Mouse (Mus musculus) CD4-positive helper T cell, adult 2 months (primary cell): ENCODE data around the gene Hnrnpl.

ENCODE experiments used
- DNase-seq: peaks from one replicate; pipeline ENCODE4 v3.0.0-alpha.2; 2012; ENCODE audit warnings: low read depth, missing footprints, low spot score

Gene Hnrnpl

DNA sequence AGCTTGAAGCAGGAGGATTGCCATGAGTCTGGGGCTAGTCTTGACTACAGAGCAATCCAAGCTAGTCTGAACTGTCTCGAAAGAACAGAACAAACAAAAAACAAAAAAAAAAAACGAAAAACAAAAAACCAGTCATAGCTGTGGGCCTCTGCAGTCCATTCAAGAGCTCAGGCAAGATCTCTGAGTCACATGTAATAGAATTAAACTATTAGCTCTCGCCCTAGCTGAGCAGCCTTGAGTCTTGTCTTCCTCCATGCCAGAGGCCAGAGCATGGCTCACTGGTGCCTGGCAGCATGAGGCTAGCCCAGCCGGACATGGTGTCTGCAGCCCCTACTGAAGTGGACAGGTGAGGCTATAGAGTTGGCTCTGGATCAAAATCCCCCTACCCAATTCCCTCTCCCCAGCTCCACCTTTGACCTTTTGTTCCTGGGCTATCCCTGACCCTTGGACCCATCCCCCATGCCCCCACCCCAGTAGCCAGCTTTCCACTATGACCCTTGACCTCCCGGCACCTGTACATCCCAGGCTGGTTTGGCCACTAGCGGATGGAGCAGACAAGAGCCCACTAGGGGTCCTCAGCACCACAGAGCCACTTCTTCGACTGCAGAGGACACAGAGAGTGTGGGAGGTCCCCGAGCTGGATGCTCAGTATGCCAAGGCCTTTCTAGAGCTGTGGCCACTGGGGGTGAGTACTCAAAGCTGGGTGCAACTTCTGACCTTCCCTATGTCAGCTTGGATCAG lies 18.1 kb upstream of the Hnrnpl start:
- peak; percentile 51 for DNase-seq

DNA sequence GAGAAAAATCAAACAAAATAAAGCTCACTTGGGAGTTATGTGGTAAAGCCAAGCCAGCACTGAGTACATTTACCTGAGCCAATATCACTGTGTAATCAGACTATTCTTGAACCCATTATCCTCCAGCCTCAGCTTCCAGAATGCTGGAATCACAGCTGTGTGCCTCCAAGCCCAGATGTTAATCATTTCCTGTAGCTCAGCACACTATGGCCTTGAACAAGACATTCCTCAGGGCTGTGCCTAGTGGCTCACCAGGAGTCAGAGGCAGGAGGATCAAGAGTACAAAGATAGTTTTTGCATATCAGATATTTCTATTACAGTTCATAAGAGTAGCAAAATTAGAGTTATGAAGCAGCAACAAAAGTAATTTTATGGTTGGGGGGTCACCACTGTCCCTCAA lies 16.6 kb upstream of the Hnrnpl start:
- no peak for DNase-seq

DNA sequence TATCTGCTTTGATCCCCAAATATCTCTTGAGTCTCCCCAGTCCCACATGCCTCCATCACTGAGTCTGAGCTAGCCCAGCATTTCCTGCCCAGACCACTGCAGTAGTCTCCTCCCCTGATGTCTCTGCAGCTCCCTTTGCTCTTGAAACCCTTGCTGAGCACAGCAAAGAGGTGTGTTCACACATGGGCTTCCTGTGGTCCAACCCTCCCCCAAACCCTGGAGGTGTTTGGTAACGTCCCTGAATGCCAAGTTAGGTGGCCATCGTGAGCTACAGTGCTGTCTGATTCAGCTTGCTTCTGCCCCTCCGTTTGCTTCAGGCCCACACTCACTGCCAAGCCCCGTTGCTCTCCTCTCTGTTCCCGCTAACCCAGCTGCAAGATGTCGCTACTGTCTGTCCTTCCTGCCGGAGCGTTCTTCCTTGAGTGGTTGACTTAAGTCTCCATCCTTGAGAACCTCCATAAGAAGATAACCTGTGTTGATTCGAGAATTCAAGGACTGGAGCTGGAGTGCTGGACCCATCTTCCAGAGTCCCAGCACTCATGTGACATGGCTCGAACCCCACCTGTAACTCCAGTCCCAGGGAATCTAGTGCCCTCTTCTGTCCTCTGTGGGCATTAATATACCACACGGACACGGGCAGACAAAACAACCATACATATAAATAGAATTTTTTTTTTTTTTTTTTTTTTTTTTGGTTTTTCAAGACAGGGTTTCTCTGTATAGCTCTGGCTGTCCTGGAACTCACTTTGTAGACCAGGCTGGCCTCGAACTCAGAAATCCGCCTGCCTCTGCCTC lies 15.8 kb upstream of the Hnrnpl start:
- DNase-seq, result peak; percentile 87

GRCm38 (mm10) chr7:28793834-28794233 lies 14.5 kb upstream of the Hnrnpl start:
- peak; percentile 69 for DNase-seq

DNA sequence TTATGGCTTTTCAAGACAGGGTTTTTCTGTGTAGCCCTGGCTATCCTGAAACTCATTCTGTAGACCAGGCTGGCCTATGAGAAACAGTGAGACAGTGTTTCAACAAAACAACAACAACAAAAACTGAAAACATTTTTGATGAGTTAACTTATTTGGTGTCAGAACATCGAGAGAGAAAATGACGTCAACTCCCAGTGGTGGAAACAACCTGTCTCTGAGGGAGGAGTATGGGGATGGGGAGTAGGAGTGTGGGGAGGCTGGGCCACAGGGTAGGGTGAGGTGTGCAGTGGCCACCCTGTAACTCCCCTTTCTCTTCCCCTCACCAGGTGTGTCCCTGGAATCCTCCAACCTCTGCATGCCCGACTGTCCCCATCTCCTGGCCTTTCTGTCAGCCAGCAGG lies 13.8 kb upstream of the Hnrnpl start:
- DNase-seq, result peak; percentile 72

DNA sequence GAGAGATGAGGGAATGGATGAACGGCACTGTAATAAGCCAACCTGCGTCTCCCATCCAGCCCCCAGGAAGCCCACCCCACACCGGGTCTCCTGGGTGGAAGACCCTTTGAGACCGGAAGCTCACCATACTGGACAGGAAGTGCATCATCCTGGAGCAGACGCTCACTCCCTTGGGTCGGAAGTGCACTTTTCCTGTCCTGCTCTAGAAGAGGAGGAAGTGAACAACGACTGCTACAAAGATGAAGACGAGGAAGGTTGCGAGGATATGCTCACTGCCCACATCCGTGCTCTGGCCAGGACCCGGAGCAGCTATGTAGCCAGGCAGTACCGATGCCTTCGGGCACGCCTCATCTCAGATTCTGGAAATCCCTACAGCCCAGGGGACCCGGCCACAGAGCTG lies 12.5 kb upstream of the Hnrnpl start:
- peak; percentile 70 for DNase-seq

GRCm38 (mm10) chr7:28796562-28796975 lies 11.8 kb upstream of the Hnrnpl start:
- DNase-seq, result peak; percentile 87

- peak; percentile 86 for DNase-seq
These were observed 8.3 kb upstream of the Hnrnpl start for GRCm38 (mm10) chr7:28799994-28800393.

GRCm38 (mm10) chr7:28801451-28801850 lies 6.9 kb upstream of the Hnrnpl start:
- no peak for DNase-seq

GRCm38 (mm10) chr7:28801901-28802670 lies 6.3 kb upstream of the Hnrnpl start:
- DNase-seq, result no peak

GRCm38 (mm10) chr7:28802846-28803588 lies 5.3 kb upstream of the Hnrnpl start:
- DNase-seq, result peak; percentile 52

GRCm38 (mm10) chr7:28803756-28804155 lies 4.6 kb upstream of the Hnrnpl start:
- no peak for DNase-seq

DNA sequence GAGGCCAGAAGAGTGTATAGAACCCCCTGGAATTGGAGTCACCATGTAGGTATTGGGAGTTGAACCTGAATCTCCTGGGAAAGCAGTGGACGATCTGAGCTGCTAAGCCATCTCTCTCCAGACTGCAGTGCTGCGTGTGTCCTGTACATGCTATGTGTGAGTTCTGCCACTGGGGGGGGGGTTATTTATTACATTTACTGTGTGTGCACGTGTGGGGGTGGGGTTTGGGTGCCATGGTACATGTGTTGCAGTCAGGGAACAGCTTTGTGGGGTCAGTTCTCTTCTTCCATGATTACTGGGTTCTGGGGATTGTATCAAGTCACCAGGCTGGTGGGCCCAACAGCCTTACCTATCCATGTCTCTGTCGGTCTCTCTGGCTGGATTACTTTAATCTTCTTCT lies 1.5 kb upstream of the Hnrnpl start:
- DNase-seq, result peak; percentile 74

DNA sequence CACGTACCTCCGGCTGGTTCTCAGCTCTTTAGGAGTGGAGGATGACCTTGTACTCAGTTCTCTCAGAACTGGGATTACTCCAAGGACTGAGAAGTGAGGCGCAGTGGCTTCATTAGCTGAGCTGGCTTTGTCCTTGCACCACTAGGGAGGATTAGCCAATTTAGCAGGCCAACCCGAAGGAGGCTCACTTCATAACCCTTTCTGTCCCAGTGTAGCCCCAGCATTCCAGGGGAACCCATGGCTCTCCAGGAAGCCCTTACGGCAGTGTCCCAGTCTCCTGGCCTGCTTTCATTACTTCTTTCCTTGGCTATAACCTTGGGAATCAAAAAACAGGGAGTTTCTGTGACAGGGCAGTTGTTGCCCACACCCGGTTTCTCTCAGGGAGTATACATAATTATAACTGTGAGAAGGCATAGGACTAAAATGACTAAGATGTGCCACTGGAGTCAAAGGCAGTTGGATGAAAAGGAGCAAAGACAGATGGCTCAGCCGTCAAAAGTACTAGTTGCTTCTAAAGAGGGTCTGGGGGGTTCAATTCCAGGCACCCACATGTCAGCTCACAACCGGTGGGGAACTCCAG lies 610 bp upstream of the Hnrnpl start:
- no peak for DNase-seq

- DNase-seq, result peak; percentile 95
These were observed 634 bp downstream of the Hnrnpl start for GRCm38 (mm10) chr7:28808957-28809393.

GRCm38 (mm10) chr7:28809401-28810089 lies 1.2 kb downstream of the Hnrnpl start:
- peak; percentile 90 for DNase-seq

DNA sequence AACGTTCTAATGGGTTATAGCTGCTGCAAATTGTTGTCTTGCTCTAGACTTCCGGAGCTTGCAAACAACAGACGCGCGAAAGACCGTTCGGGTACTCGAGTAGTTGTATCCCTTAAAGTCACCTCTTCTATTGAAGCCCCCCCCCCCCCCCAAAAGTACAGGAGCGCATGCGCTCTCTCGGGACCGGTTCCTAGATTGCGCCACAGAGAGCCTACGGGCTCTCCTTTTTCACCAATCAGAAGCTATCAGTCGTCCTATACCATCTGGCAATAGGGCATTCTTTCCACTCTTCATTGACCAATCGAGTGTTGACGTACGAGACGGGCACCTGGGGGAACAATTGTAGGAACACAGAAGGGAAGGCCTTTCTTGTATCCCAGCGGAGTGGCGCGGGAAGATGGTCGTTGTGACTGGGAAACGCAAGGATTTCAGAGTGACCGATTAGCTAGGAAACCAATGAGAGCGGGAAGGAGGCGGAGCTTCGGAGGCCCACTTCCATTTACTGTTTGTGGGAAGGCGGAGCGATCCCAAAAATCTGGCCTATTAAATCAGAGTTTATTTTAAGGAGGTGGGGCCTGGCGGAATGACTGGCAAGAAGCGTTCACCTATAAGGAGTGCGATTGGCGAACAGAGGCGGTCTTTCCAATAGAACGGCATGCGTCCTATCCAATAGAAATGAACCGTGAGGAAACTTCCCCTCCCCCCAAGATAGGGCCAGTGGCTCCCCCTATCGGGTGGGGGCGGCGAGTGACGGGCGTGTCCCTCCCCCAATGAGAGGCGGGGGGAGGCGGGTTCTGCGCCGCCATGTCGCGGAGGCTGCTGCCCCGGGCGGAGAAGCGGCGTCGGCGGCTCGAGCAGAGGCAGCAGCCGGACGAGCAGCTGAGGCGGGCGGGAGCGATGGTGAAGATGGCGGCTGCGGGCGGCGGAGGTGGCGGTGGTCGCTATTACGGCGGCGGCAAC lies 2.0 kb downstream of the Hnrnpl start:
- DNase-seq, result peak; percentile 99

DNA sequence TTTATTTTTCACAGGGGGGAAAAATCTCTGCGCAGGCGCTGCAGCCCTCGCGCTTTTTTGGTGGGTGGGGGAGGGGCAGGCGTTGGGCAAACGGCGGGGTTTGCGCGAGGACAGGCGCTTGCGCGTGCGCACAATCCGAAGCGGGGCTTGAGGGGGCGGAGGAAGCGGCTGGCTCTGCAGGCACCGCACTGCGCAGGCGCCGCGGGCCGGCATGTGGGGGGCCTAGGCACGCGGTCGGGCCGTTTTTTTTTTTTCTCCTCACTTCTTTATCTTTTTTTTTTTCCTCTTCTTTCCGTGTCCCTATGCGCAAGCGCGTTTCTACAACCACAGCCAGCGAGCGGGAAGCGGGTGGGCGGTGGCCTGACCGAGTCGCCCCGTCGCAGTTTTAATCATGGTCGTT lies 2.9 kb downstream of the Hnrnpl start:
- DNase-seq, result peak; percentile 97

GRCm38 (mm10) chr7:28811640-28812275 lies 3.4 kb downstream of the Hnrnpl start:
- DNase-seq, result no peak
